Comparison of ENCODE assay signal across 8 mouse cellular contexts in the genomic region with DNA sequence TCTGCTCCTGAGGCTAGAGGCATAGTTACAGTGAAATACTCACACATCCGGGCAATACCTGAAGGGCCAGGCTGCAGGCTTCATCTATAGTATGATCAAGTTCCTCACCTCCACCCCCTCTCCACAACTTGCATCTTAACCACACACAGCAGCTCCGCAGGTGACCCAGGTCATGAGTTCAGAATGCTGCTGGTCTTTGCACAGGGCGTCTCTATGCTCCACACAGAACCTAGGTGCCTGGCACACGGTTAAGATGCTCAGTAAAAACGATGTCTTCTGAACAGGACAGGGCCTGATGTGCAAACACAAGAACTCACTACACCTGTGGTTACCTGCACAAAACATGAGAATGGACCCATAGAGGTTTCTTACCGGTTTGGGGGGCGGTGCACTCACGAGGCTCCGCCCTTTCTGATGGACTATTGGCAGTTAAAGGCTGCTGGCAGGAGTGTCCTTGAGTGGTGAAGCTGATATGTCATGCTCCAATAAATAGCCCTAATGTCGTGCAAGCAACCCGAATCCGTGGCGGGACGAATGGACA. TPM values are rescaled to one million over a fixed set of nuclear protein-coding genes. Genes with fewer than 3 reads are reported as not detected.
DNase-seq lines count a peak whose midpoint lies in the region; ATAC-seq and TF ChIP-seq lines count a peak whose summit lies in the region.

Gene Galt (plus strand): TSS at position 432 of the 541 bp plus-strand sequence.

- DNase-seq in layer of hippocampus, adult 8-10 months (ENCODE audit: low spot score in 2 of 2), result no peak
- DNase-seq in layer of hippocampus, adult 9-11 months, result no peak
- DNase-seq in adrenal gland, adult 2 months, result no peak
- no peak for DNase-seq in hindbrain, embryonic 11.5 days (ENCODE audit: low spot score)
- peak; percentile 84 for DNase-seq in liver, adult 2 months (ENCODE audit: extremely low read depth, low read depth, low spot score)
- DNase-seq in embryo, embryonic 9.5 days (ENCODE audit: extremely low spot score), result no peak

- H3K4me3 ChIP-seq in forebrain, embryonic 13.5 days, result peak within 1 kb of the TSS; percentile 66
- peak within 1 kb of the TSS; percentile 68 for H3K4me3 ChIP-seq in hindbrain, embryonic 11.5 days (ENCODE audit: low read depth, low read length)
- peak within 1 kb of the TSS; percentile 77 for H3K4me3 ChIP-seq in liver, adult 2 months (ENCODE audit: insufficient read depth, low read depth, low read length)
- peak within 1 kb of the TSS; percentile 57 for H3K4me3 ChIP-seq in stomach, embryonic 14.5 days (ENCODE audit: low read depth, low read length)

- H3K4me1 ChIP-seq in forebrain, embryonic 13.5 days, result peaks cover 13% of the 10 kb centered on the region
- H3K4me1 ChIP-seq in hindbrain, embryonic 11.5 days (replicated peaks; ENCODE audit: control insufficient read depth, insufficient read depth, low read length), result 0 out of 2 replicates have a peak, but pooled peaks cover 2% of the 10 kb centered on the region
- peaks cover 31% of the 10 kb centered on the region for H3K4me1 ChIP-seq in liver, adult 2 months (ENCODE audit: control insufficient read depth, insufficient read depth, low read length)
- peaks cover 14% of the 10 kb centered on the region; the same call in 1 of the 2 replicates for H3K4me1 ChIP-seq in stomach, embryonic 14.5 days (ENCODE audit: control insufficient read depth, insufficient read depth, low read length)

- no peak for TF ChIP-seq POLR2A in liver, adult 2 months (IDR thresholded peaks at IDR 0.05; ENCODE audit: extremely low read depth, insufficient read depth, low read length)

- WGBS in forebrain, embryonic 13.5 days, result 12% methylated on average over 14 of the region's 14 CpGs
- WGBS in hindbrain, embryonic 11.5 days, result 17% methylated on average over 14 of the region's 14 CpGs
- WGBS in liver, adult 2 months, result 12% methylated on average over 14 of the region's 14 CpGs
- WGBS in stomach, embryonic 14.5 days, result 13% methylated on average over 14 of the region's 14 CpGs

- peaks cover 6% of the 10 kb centered on the region; the same call in 1 of the 2 replicates for H3K79me2 ChIP-seq in liver, adult 2 months (ENCODE audit: control insufficient read depth, insufficient read depth, low read length)

- peak; percentile 52 for ATAC-seq in forebrain, embryonic 13.5 days
- ATAC-seq in hindbrain, embryonic 11.5 days (ENCODE audit: low FRiP score), result peak; percentile 56
- peak; percentile 74 for ATAC-seq in stomach, embryonic 14.5 days (ENCODE audit: insufficient number of reproducible peaks, insufficient read depth, low FRiP score, low read depth)

- peak within 1 kb of the TSS; percentile 93 for H3K4me2 ChIP-seq in forebrain, embryonic 13.5 days
- peak within 1 kb of the TSS; percentile 90 for H3K4me2 ChIP-seq in hindbrain, embryonic 11.5 days (replicated peaks; ENCODE audit: low read depth, low read length)
- peak within 1 kb of the TSS; percentile 68 for H3K4me2 ChIP-seq in stomach, embryonic 14.5 days (replicated peaks; ENCODE audit: low read depth, low read length)

- H3K27ac ChIP-seq in forebrain, embryonic 13.5 days, result peak within 1 kb of the TSS; percentile 70
- H3K27ac ChIP-seq in hindbrain, embryonic 11.5 days (ENCODE audit: low read depth, low read length), result peak within 1 kb of the TSS; percentile 65
- H3K27ac ChIP-seq in liver, adult 2 months (replicated peaks; ENCODE audit: insufficient read depth, low read depth, low read length), result peak within 1 kb of the TSS; percentile 92
- H3K27ac ChIP-seq in stomach, embryonic 14.5 days (ENCODE audit: low read length), result peak within 1 kb of the TSS; percentile 80

- no peak for TF ChIP-seq CTCF in liver, adult 2 months (IDR thresholded peaks at IDR 0.05; ENCODE audit: low read depth, low read length)

- H3K27me3 ChIP-seq in forebrain, embryonic 13.5 days, result no peaks in the 10 kb centered on the region
- H3K27me3 ChIP-seq in hindbrain, embryonic 11.5 days (ENCODE audit: control insufficient read depth, insufficient read depth, low read length), result no peaks in the 10 kb centered on the region
- H3K27me3 ChIP-seq in liver, adult 2 months (ENCODE audit: control insufficient read depth, insufficient read depth, low read length), result no peaks in the 10 kb centered on the region
- no peaks in the 10 kb centered on the region for H3K27me3 ChIP-seq in stomach, embryonic 14.5 days (ENCODE audit: control insufficient read depth, insufficient read depth, low read length)

- H3K36me3 ChIP-seq in forebrain, embryonic 13.5 days (ENCODE audit: poor library complexity, severe bottlenecking), result no peaks in the 10 kb centered on the region
- no peaks in the 10 kb centered on the region for H3K36me3 ChIP-seq in hindbrain, embryonic 11.5 days (ENCODE audit: control insufficient read depth, insufficient read depth, low read length)
- H3K36me3 ChIP-seq in liver, adult 2 months (ENCODE audit: control insufficient read depth, insufficient read depth, low read length), result no peaks in the 10 kb centered on the region; the same call in 1 of the 2 replicates
- no peaks in the 10 kb centered on the region; the same call in 1 of the 2 replicates for H3K36me3 ChIP-seq in stomach, embryonic 14.5 days (ENCODE audit: control insufficient read depth, insufficient read depth, low read length)

- H3K9me3 ChIP-seq in forebrain, embryonic 13.5 days (replicated peaks), result no peaks in the 10 kb centered on the region
- H3K9me3 ChIP-seq in hindbrain, embryonic 11.5 days (ENCODE audit: control insufficient read depth, low read length), result no peaks in the 10 kb centered on the region
- H3K9me3 ChIP-seq in stomach, embryonic 14.5 days (ENCODE audit: control insufficient read depth, low read depth, low read length), result no peaks in the 10 kb centered on the region

- peak within 1 kb of the TSS; percentile 75 for H3K9ac ChIP-seq in forebrain, embryonic 13.5 days
- peak within 1 kb of the TSS; percentile 59 for H3K9ac ChIP-seq in hindbrain, embryonic 11.5 days (ENCODE audit: low read depth, low read length)
- H3K9ac ChIP-seq in liver, adult 2 months (ENCODE audit: low read depth, low read length), result peak within 1 kb of the TSS; percentile 90
- peak within 1 kb of the TSS; percentile 59 for H3K9ac ChIP-seq in stomach, embryonic 14.5 days (replicated peaks; ENCODE audit: low read depth, low read length)

RNA-seq across cellular contexts. Expression of gene Galt, which starts in this region (rescaled TPM):
- total RNA-seq in layer of hippocampus, adult 8-10 months (2022), result 10 to 100 TPM; 52.0 to 67.1 (median 53.6) TPM
- 10 to 100 TPM; 42.9 to 43.3 TPM for total RNA-seq in adrenal gland, adult 2 months (2021)
- polyA plus RNA-seq in adrenal gland, adult 2 months (2012; rRNA removed), result 113 and 117 TPM in 2 replicates
- 16.2 and 17.5 TPM in 2 replicates for polyA plus RNA-seq in forebrain, embryonic 13.5 days (2015; fragmentation: Nextera tagmentation; extraction: Ambion mirVana)
- polyA plus RNA-seq in hindbrain, embryonic 11.5 days (2014; fragmentation: Nextera tagmentation; extraction: Ambion mirVana), result 24.0 and 26.1 TPM in 2 replicates
- 52.4 and 57.9 TPM in 2 replicates for total RNA-seq in liver, adult 2 months (2014; rRNA removed)
- 204 and 217 TPM in 2 replicates for polyA plus RNA-seq in liver, adult 2 months (2012; rRNA removed)
- polyA plus RNA-seq in stomach, embryonic 14.5 days (2014; fragmentation: Nextera tagmentation; extraction: Ambion mirVana), result 35.4 and 40.0 TPM in 2 replicates
